Mouse (Mus musculus) retina, embryonic 14.5 days (tissue): ENCODE data around the gene Prmt1.
"Not testable (repeated sequence)": the region's sequence is repeated elsewhere in the genome, so short reads cannot be mapped to it uniquely, and the experiment has no call there.

Experiments
- DNase-seq: peaks from one replicate; pipeline ENCODE4 v3.0.0-alpha.2; 2015; ENCODE audit warnings: low spot score

Prmt1 gene

GRCm38 (mm10) chr7:44986192-44986878 lies at the start of gene Prmt1:
Prmt1 (minus strand) TSS chr7:44986568.
- DNase-seq, result peak; percentile 99

- no peak for DNase-seq
Observed at GRCm38 (mm10) chr7:45035631-45036030, 49.3 kb upstream of the Prmt1 start.

- no peak for DNase-seq
Observed at GRCm38 (mm10) chr7:45033722-45034359, 47.5 kb upstream of the Prmt1 start.

- DNase-seq, result no peak
Observed at GRCm38 (mm10) chr7:45030857-45031256, 44.5 kb upstream of the Prmt1 start.

DNA sequence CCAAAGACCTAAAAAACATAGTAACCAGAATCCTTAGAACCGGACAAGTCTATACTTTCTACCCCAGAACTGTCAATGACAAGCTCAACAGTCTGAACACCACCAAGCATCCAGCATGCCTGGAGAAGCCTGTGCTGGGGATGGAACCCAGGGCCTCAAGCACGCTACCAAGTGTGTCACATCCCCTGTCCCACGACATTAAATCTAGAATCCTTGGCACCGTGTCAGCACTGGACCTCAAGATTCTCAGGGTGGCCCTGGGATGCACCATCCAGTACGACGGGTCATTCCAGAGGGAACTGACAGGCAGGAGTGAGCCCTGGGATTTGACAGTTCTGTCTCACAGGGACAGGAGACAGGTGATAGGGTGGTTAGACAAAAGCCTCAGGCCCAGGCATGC lies 43.6 kb upstream of the Prmt1 start:
- no peak for DNase-seq

GRCm38 (mm10) chr7:45028351-45028750 lies 42.0 kb upstream of the Prmt1 start:
- no peak for DNase-seq

- no peak for DNase-seq
Observed at GRCm38 (mm10) chr7:45027761-45028160, 41.4 kb upstream of the Prmt1 start.

DNA sequence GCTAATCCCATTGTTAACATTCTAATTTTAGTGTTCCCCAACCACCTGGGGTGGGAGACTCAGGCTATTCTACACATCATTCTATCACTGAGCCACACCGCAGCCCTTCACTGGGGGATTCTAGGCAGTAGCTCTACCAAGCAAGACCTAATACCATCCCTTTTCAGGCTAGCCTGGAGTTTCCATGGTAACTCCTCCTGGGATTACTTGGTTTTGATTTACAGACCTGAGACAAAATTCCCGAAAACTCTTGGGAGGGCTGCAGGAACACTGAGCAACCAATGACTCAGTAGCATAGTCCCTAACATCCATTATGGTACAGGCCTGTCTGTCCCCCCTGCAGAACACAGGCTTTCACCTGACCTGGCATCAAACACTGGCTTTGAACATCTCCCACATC lies 39.9 kb upstream of the Prmt1 start:
- DNase-seq, result no peak

- DNase-seq, result no peak
Observed at GRCm38 (mm10) chr7:45025601-45026220, 39.3 kb upstream of the Prmt1 start.

- no peak for DNase-seq
Observed at GRCm38 (mm10) chr7:45024281-45025248, 38.2 kb upstream of the Prmt1 start.

GRCm38 (mm10) chr7:45023711-45024110 lies 37.3 kb upstream of the Prmt1 start:
- not testable (repeated sequence) for DNase-seq

GRCm38 (mm10) chr7:45020225-45020624 lies 33.9 kb upstream of the Prmt1 start:
- DNase-seq, result no peak

- DNase-seq, result no peak
Observed at GRCm38 (mm10) chr7:45019031-45019571, 32.7 kb upstream of the Prmt1 start.

DNA sequence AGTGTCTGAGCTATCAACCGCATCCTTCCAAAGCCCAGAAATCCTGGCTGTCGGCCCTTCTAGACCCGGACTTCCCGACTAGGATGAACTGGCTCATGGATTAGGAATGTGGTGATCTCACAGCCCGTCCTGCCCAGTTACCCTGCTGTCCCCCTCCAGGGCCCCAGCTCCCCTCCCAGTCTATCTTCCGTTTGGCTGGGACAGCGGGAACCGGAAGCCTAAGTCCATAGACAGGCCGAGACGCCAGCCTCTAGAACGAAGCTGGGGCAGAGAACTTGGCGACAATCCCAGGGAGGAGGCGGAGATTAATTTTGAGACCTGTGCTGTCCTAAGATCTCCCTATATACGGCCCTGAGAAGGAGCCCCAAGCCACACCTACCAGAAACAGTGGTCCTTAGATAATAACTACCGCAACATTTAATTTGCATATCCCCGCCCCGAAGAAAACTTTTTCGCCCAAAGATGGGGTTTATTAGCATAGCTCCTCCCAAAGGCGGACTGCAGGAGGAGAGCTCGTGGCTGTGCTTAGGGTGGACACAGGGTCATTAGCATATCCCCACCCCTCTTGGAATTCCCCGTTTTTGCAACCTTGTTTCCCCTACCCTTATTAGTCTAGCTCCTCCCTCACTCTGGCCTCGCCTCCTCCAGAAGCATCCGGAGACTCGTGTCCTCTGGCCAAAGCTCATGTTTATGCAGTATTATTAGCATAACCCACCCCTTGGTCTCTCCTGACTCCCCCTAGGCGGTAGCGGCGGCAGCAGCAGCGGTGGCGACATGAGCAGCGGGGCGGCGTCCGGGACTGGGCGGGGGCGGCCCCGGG lies 31.1 kb upstream of the Prmt1 start, which contains the start of gene Rras:
Rras (plus strand) TSS at position 720 of the 820 bp plus-strand sequence.
- peak; percentile 96 for DNase-seq

- DNase-seq, result no peak
Observed at GRCm38 (mm10) chr7:45016761-45017160, 30.4 kb upstream of the Prmt1 start.

- DNase-seq, result peak; percentile 99
Observed at GRCm38 (mm10) chr7:45015957-45016612, 29.7 kb upstream of the Prmt1 start, which contains the start of gene Scaf1. Scaf1 (minus strand) TSS chr7:45016363.

DNA sequence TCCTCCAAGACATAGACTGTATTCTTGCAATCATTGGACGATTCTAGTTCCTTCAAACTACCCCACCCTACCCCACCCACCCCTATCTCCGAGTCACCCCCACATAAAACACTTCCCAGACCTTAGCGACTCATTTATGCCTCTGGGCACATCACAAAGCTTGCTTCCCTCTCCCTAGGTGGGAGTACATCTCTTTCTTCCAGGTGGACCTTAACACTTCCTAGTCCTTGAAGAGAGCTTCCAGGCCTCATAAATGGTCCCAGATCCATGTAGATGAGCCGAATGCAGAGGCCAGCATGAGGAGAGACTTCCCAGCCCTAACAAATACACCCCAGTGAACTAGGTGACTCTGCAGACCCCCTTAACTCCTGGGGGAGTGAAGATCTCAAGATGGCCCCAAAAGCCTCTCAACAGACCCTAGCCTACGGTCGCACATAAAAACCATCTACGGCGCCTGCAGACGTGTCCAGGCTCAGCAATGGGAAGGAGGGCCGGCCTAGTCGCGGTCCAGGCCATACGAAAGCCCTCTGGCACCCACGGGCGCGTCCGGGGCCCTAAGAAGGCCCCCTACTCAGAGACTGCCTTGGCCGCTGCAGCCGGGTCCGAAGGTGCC lies 29.1 kb upstream of the Prmt1 start:
- DNase-seq, result no peak

GRCm38 (mm10) chr7:45014096-45014451 lies 27.7 kb upstream of the Prmt1 start:
- no peak for DNase-seq

DNA sequence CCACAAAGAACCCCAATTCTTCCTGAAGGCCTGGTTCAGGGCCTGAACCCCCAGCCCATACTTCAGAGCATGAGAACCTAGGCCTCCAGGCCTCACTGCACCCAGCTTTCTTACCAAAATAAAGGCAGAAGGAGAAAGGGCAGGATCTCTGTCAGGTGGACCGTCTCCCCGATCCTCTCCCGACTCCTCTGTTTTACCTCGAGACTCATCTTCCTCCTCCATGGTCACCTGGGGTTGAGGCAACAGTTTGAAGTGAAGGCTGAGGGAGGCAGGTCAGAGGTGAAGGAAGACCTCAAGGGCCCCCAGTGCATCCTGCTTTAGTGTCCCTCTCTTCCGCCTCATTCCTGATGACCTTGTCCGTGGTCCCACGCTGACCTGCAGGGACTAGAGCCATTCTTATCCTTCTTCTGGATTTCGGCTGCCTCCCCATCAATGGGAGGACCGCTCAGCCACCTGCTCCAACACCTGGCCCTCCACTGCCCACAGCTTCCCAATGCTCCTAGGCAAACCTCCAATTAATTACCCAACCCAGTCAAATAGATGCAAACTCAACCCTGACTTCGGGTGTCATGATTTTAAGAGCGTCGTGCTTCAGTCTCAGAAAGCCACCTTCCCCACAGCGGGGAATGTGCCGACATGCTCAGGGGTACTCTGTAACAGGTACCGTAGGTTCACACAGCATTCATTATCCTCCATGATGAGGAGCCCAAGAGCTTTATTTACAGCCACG lies 27.2 kb upstream of the Prmt1 start:
- DNase-seq, result no peak
